Mouse (Mus musculus) MEL (cell line): ENCODE results near the gene Txndc8. TPM values are rescaled to one million over a fixed set of nuclear protein-coding genes. Genes with fewer than 3 reads are reported as not detected.

Source experiments
- DNase-seq: peaks from one replicate; pipeline ENCODE4 v3.0.0; 2011; ENCODE audit warnings: low read depth, low spot score
- H3K27ac ChIP-seq: 2 replicates; pipeline ENCODE4 v1.5.1; 2012; ENCODE audit warnings: low read depth, mild to moderate bottlenecking, control low read depth, low read length, moderate library complexity; ENCODE audit not compliant: control insufficient read depth
- H3K27me3 ChIP-seq, 2 experiments: fragments of 150-350 bp in 1 of 2; sonication (generic) in 1 of 2; 2 replicates each; pipeline ENCODE4 v1.6.1; 2012; ENCODE audit warnings: low read length in 2 of 2, mild to moderate bottlenecking in 2 of 2, improper control_type of control experiment in 1 of 2, moderate library complexity in 1 of 2; ENCODE audit not compliant: insufficient read depth in 2 of 2, control insufficient read depth in 1 of 2
- H3K36me3 ChIP-seq, 2 experiments: 2 replicates each; pipeline ENCODE4 v1.6.1; 2012 to 2014; ENCODE audit warnings: low read length in 2 of 2, improper control_type of control experiment in 1 of 2, inconsistent platforms in 1 of 2, mild to moderate bottlenecking in 1 of 2; ENCODE audit not compliant: insufficient read depth in 2 of 2, control insufficient read depth in 1 of 2
- H3K4me1 ChIP-seq, 2 experiments: fragments of 150-350 bp in 1 of 2; sonication (generic) in 1 of 2; 2 replicates each; pipeline ENCODE4 v1.6.1; 2012; ENCODE audit warnings: low read length in 2 of 2, improper control_type of control experiment in 1 of 2, mild to moderate bottlenecking in 1 of 2; ENCODE audit not compliant: insufficient read depth in 2 of 2, control insufficient read depth in 1 of 2
- H3K4me3 ChIP-seq, 2 experiments: fragments of 150-350 bp in 1 of 2; sonication (generic) in 1 of 2; 2 replicates each; pipeline ENCODE4 v1.5.1; 2012; ENCODE audit warnings: low read depth in 2 of 2, low read length in 2 of 2, mild to moderate bottlenecking in 2 of 2, moderate library complexity in 2 of 2, control low read depth in 1 of 2, improper control_type of control experiment in 1 of 2; ENCODE audit not compliant: control insufficient read depth in 1 of 2, insufficient read depth in 1 of 2
- H3K79me2 ChIP-seq: 2 replicates; pipeline ENCODE4 v1.6.1; 2012; ENCODE audit warnings: mild to moderate bottlenecking, low read length, moderate library complexity; ENCODE audit not compliant: control insufficient read depth, poor library complexity, insufficient read depth
- H3K9ac ChIP-seq: 2 replicates; pipeline ENCODE4 v1.6.1; 2012; ENCODE audit warnings: low read depth, mild to moderate bottlenecking, control low read depth, low read length, moderate library complexity; ENCODE audit not compliant: control insufficient read depth, poor library complexity, severe bottlenecking
- H3K9me3 ChIP-seq: fragments of 150-350 bp; sonication (generic); replicated peaks from 2 replicates; pipeline ENCODE4 v1.6.1; 2012; ENCODE audit warnings: mild to moderate bottlenecking, low read length, improper control_type of control experiment, moderate library complexity; ENCODE audit not compliant: insufficient read depth
- CHD1 ChIP-seq: IDR thresholded peaks from 2 replicates; pipeline ENCODE4 v1.6.1; 2012; ENCODE audit warnings: low read depth, mild to moderate bottlenecking, inconsistent platforms, low read length, improper control_type of control experiment
- CHD2 ChIP-seq: IDR thresholded peaks from 2 replicates; pipeline ENCODE4 v1.6.1; 2011; ENCODE audit warnings: low read length, improper control_type of control experiment
- CTCF ChIP-seq, 3 experiments: IDR thresholded peaks in 2 of 3; conservative IDR thresholded peaks in 1 of 3; 2 replicates each; pipeline ENCODE4 v1.5.1; 2011 to 2012; ENCODE audit warnings: low read length in 3 of 3, low read depth in 2 of 3, mild to moderate bottlenecking in 2 of 3, improper control_type of control experiment in 1 of 3, inconsistent platforms in 1 of 3, mixed read lengths in 1 of 3, moderate library complexity in 1 of 3; ENCODE audit not compliant: control insufficient read depth in 1 of 3, insufficient read depth in 1 of 3, poor library complexity in 1 of 3, severe bottlenecking in 1 of 3
- E2F4 ChIP-seq: IDR thresholded peaks from 2 replicates; pipeline ENCODE4 v1.6.1; 2011; ENCODE audit warnings: low read depth, low read length, improper control_type of control experiment, borderline replicate concordance
- EP300 ChIP-seq, 2 experiments: IDR thresholded peaks; 2 replicates each; pipeline ENCODE4 v1.6.1; 2011; ENCODE audit warnings: improper control_type of control experiment in 2 of 2, low read length in 2 of 2, low read depth in 1 of 2, mild to moderate bottlenecking in 1 of 2
- ETS1 ChIP-seq: IDR thresholded peaks from 2 replicates; pipeline ENCODE4 v1.6.1; 2012; ENCODE audit warnings: low read depth, mild to moderate bottlenecking, inconsistent platforms, low read length, improper control_type of control experiment, moderate library complexity
- GABPA ChIP-seq: IDR thresholded peaks from 2 replicates; pipeline ENCODE4 v1.6.1; 2012; ENCODE audit warnings: low read depth, mild to moderate bottlenecking, inconsistent platforms, low read length, improper control_type of control experiment, moderate library complexity
- GATA1 ChIP-seq: IDR thresholded peaks from 2 replicates; pipeline ENCODE4 v1.6.1; 2011; ENCODE audit warnings: low read depth, low read length, improper control_type of control experiment
- JUND ChIP-seq: IDR thresholded peaks from 2 replicates; pipeline ENCODE4 v1.6.1; 2011; ENCODE audit warnings: low read depth, mild to moderate bottlenecking, improper control_type of control experiment, low read length
- KAT2A ChIP-seq: conservative IDR thresholded peaks from 2 replicates; pipeline ENCODE4 v1.6.1; 2012; ENCODE audit warnings: low read depth, low read length, improper control_type of control experiment, inconsistent platforms
- MAFK ChIP-seq: IDR thresholded peaks from 2 replicates; pipeline ENCODE4 v1.6.1; 2011; ENCODE audit warnings: low read depth, mild to moderate bottlenecking, low read length, improper control_type of control experiment, borderline replicate concordance
- MAZ ChIP-seq: IDR thresholded peaks from 2 replicates; pipeline ENCODE4 v1.6.1; 2012; ENCODE audit warnings: low read depth, mild to moderate bottlenecking, inconsistent platforms, low read length, improper control_type of control experiment
- MYC ChIP-seq: IDR thresholded peaks from 2 replicates; pipeline ENCODE4 v1.6.1; 2011; ENCODE audit warnings: low read depth, mild to moderate bottlenecking, low read length, improper control_type of control experiment, moderate library complexity
- POLR2A ChIP-seq, 2 experiments: IDR thresholded peaks; 2 replicates each; pipeline ENCODE4 v1.6.1; 2011 to 2012; ENCODE audit warnings: low read length in 2 of 2, mild to moderate bottlenecking in 2 of 2, control low read depth in 1 of 2, improper control_type of control experiment in 1 of 2, low read depth in 1 of 2, moderate library complexity in 1 of 2; ENCODE audit not compliant: control insufficient read depth in 1 of 2, insufficient read depth in 1 of 2, poor library complexity in 1 of 2
- POLR2AphosphoS2 ChIP-seq: IDR thresholded peaks from 2 replicates; pipeline ENCODE4 v1.6.1; 2011; ENCODE audit warnings: low read length, improper control_type of control experiment
- RCOR1 ChIP-seq: IDR thresholded peaks from 2 replicates; pipeline ENCODE4 v1.6.1; 2012; ENCODE audit warnings: low read depth, mild to moderate bottlenecking, inconsistent platforms, low read length, improper control_type of control experiment
- SMC3 ChIP-seq: IDR thresholded peaks from 2 replicates; pipeline ENCODE4 v1.6.1; 2011; ENCODE audit warnings: low read depth, low read length, improper control_type of control experiment
- TAL1 ChIP-seq: IDR thresholded peaks from 2 replicates; pipeline ENCODE4 v1.6.1; 2012; ENCODE audit warnings: mild to moderate bottlenecking, inconsistent platforms, low read length, moderate library complexity, mixed read lengths
- USF1 ChIP-seq: IDR thresholded peaks from 2 replicates; pipeline ENCODE4 v1.6.1; 2014; ENCODE audit warnings: low read depth, mild to moderate bottlenecking, inconsistent platforms, low read length, improper control_type of control experiment, moderate library complexity
- USF2 ChIP-seq, 2 experiments: IDR thresholded peaks; 2 replicates each; pipeline ENCODE4 v1.6.1; 2011 to 2012; ENCODE audit warnings: improper control_type of control experiment in 2 of 2, low read length in 2 of 2, borderline replicate concordance in 1 of 2, inconsistent platforms in 1 of 2, low read depth in 1 of 2, mild to moderate bottlenecking in 1 of 2; ENCODE audit not compliant: insufficient read depth in 1 of 2
- polyA plus RNA-seq, 2 experiments: library from polyadenylated mRNA; stranded (reverse) in 1 of 2; unstranded in 1 of 2; fragments of >175 nt in 1 of 2; fragments of >200 nt in 1 of 2; gene quantifications; 2 replicates each; pipeline versions ENCODE4 v1.2.1 to v1.2.4; 2012; ENCODE audit warnings: low replicate concordance in 2 of 2, low read depth in 1 of 2; ENCODE audit not compliant: insufficient read length in 2 of 2, insufficient read depth in 1 of 2, missing spikeins in 1 of 2
- total RNA-seq: library from RNA; depleted of rRNA; stranded (reverse); fragments of 300-350 nt; gene quantifications from 2 replicates; pipeline ENCODE4 v1.2.3, GENCODE M21; 2012

Txndc8 gene
- total and polyA plus RNA-seq, 3 experiments, result not detected

DNA sequence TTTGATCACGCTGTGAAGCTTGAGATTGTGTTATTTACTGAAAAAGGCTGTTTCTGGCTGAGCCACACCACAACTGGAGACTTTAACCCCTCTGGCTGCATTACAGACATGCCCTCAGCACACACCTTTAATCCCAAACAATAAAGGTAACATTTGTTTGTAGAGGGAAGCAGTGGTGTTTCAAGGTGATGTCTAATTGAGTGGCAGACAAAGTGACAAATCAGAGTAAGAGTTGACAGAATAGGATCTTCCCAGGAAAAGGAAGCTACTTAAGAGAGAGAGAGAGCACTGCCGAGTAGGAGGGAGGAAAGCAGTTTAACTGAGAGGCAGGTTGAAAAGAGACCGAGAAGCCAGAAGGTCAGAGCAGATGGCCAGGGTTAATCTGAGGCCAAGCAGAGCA is 5.4 kb downstream of the Txndc8 start:
- no peak overlapping the region for H3K27ac ChIP-seq
- no peaks in the 10 kb centered on the region for H3K4me1 ChIP-seq
- no peaks in the 10 kb centered on the region for H3K36me3 ChIP-seq
- DNase-seq, result no peak
- H3K4me3 ChIP-seq, result no peak overlapping the region
- TF ChIP-seq GATA1 (no peak), SMC3 (no peak), MAZ (no peak), GABPA (no peak), MAFK (no peak), USF1 (no peak), POLR2AphosphoS2 (no peak), JUND (no peak), USF2 (IDR thresholded peaks at IDR 0.05; ENCODE audit: borderline replicate concordance in 1 of 2, insufficient read depth in 1 of 2, low read depth in 1 of 2, low read length in 2 of 2) (no peak), POLR2A (IDR thresholded peaks at IDR 0.05; ENCODE audit: control insufficient read depth in 1 of 2, insufficient read depth in 1 of 2, low read depth in 1 of 2, low read length in 2 of 2, poor library complexity in 1 of 2) (no peak), MYC (no peak), ETS1 (no peak), RCOR1 (no peak), E2F4 (no peak), TAL1 (no peak), CTCF (IDR thresholded peaks at IDR 0.05 in 2 of 3, conservative IDR thresholded peaks at IDR 0.05 in 1 of 3; ENCODE audit: control insufficient read depth in 1 of 3, insufficient read depth in 1 of 3, low read depth in 2 of 3, low read length in 3 of 3, poor library complexity in 1 of 3, severe bottlenecking in 1 of 3) (no peak), CHD2 (no peak), KAT2A (no peak)
- no peaks in the 10 kb centered on the region; a peak in 2 of 4 replicates for H3K27me3 ChIP-seq
- H3K9me3 ChIP-seq, result no peaks in the 10 kb centered on the region
- no peak overlapping the region for H3K9ac ChIP-seq
- H3K79me2 ChIP-seq, result no peaks in the 10 kb centered on the region

DNA sequence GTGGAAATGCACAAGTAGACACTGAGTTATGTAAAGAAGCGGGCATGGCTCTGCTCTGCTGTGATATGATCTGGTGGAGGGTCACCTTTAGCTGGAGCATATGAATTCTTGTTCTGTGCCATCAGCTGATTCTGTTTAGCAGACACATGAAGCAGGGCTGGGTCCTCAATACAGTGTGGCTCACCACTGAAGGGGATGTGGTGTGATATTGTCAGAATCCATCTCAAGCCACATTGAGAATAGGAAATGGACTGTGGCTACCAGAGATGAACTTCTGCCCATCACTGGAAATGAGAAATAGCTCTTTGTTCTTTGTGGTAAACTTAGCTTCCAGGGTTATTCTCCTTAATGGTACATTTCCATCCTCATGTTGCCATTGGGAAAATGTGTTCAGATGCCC is 17.5 kb downstream of the Txndc8 start:
- H3K79me2 ChIP-seq, result no peaks in the 10 kb centered on the region
- no peak overlapping the region for H3K27ac ChIP-seq
- DNase-seq, result no peak
- no peak overlapping the region for H3K4me3 ChIP-seq
- TF ChIP-seq MAFK (no peak), EP300 (IDR thresholded peaks at IDR 0.05; ENCODE audit: low read depth in 1 of 2, low read length in 2 of 2) (no peak), MAZ (no peak), CHD1 (no peak)
- TF ChIP-seq, all 39 proteins: peak for 0
- H3K27me3 ChIP-seq, result no peaks in the 10 kb centered on the region
- H3K4me1 ChIP-seq, result no peaks in the 10 kb centered on the region
- no peaks in the 10 kb centered on the region for H3K36me3 ChIP-seq
- H3K9ac ChIP-seq, result no peak overlapping the region
- no peaks in the 10 kb centered on the region for H3K9me3 ChIP-seq
